Mouse (Mus musculus) G1E (cell line): Measurements from ENCODE around the gene Cx3cr1. TPM values are rescaled to one million over a fixed set of nuclear protein-coding genes. Genes with fewer than 3 reads are reported as not detected.
A peak's percentile ranks its signal among the peaks of the same experiment; 100 is the strongest.

ENCODE experiments used
- ATAC-seq: 2 replicates; pipeline ENCODE4 v1.8.0; 2016; ENCODE audit warnings: mild to moderate bottlenecking; ENCODE audit not compliant: insufficient number of reproducible peaks, poor library complexity, low FRiP score, severe bottlenecking; ENCODE audit errors: extremely low read depth
- DNase-seq: peaks from one replicate; pipeline ENCODE4 v3.0.0; 2012; ENCODE audit warnings: low spot score
- H3K27me3 ChIP-seq: 2 replicates; pipeline ENCODE4 v1.6.1; 2012; ENCODE audit warnings: mild to moderate bottlenecking, low read length, inconsistent platforms; ENCODE audit not compliant: insufficient read depth
- H3K36me3 ChIP-seq: replicated peaks from 2 replicates; pipeline ENCODE3; 2012; ENCODE audit warnings: mild to moderate bottlenecking, inconsistent platforms
- H3K4me1 ChIP-seq: 2 replicates; pipeline ENCODE4 v1.6.1; 2012; ENCODE audit warnings: low read depth, low read length, inconsistent platforms, mixed read lengths; ENCODE audit not compliant: insufficient read depth
- H3K4me3 ChIP-seq: 2 replicates; pipeline ENCODE4 v1.5.1; 2012; ENCODE audit warnings: low read depth, mild to moderate bottlenecking, inconsistent platforms, low read length, moderate library complexity, mixed read lengths
- H3K9me3 ChIP-seq: replicated peaks from 2 replicates; pipeline ENCODE4 v1.6.1; 2012; ENCODE audit warnings: inconsistent platforms
- CTCF ChIP-seq: IDR thresholded peaks from 2 replicates; pipeline ENCODE4 v1.5.1; 2012; ENCODE audit warnings: low read depth, low read length, inconsistent platforms, mixed read lengths
- GATA1 ChIP-seq: IDR thresholded peaks from 2 replicates; pipeline ENCODE4 v1.6.1; 2012; ENCODE audit warnings: borderline replicate concordance, low read length, inconsistent platforms, mixed read lengths
- GATA2 ChIP-seq: IDR thresholded peaks from 2 replicates; pipeline ENCODE4 v1.6.1; 2012; ENCODE audit warnings: low read depth, low read length, inconsistent platforms, borderline replicate concordance
- POLR2AphosphoS5 ChIP-seq: IDR thresholded peaks from 2 replicates; pipeline ENCODE4 v1.6.1; 2012; ENCODE audit warnings: low read depth, low read length, inconsistent platforms; ENCODE audit not compliant: insufficient replicate concordance
- TAL1 ChIP-seq: conservative IDR thresholded peaks from 2 replicates; pipeline ENCODE4 v1.6.1; 2012; ENCODE audit warnings: low read depth, low read length, inconsistent platforms, mixed read lengths
- polyA plus RNA-seq: library from polyadenylated mRNA; stranded (reverse); fragments of >175 nt; gene quantifications from 2 replicates; pipeline ENCODE4 v1.2.3, GENCODE M21; 2012
- total RNA-seq, 2 experiments: library from RNA; stranded (forward) in 1 of 2; stranded (reverse) in 1 of 2; fragments of 200-1000 nt in 1 of 2; fragments of >200 nt in 1 of 2; fragmentation: Nextera tagmentation in 1 of 2; gene quantifications; 2 replicates each; pipeline ENCODE4 v1.2.3; 2014 to 2017

Cx3cr1 gene
- total and polyA plus RNA-seq, 3 experiments: 0.22 TPM; not detected in 2

DNA sequence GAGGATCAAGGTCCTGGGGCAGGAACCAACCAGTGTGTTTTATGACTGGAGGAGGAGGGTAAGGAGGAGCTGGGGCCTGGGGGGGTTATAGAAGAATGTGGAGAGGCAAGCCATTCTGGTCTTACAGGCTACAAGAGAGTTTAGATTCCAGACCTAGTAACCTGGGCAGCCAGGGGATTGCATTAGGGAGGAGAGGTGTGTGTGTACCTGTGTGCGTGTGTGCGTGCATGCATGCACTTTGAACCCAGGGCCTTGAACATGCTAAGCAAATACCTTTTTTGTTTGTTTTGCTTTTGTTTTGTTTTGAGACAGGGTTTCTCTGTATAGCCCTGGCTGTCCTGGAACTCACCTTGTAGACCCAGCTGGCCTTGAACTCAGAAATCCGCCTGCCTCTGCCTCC, 59.8 kb downstream of the Cx3cr1 start:
- no peaks in the 10 kb centered on the region for H3K36me3 ChIP-seq
- TF ChIP-seq CTCF: no peak
- TF ChIP-seq POLR2AphosphoS5: no peak
- TF ChIP-seq TAL1: no peak
- no peak for TF ChIP-seq GATA2
- TF ChIP-seq GATA1: no peak
- ATAC-seq (no peak), DNase-seq (no peak)
- peaks cover 13% of the 10 kb centered on the region for H3K4me1 ChIP-seq
- H3K4me3 ChIP-seq: no peak overlapping the region
- H3K9me3 ChIP-seq: peaks cover 7% of the 10 kb centered on the region
- peaks cover 32% of the 10 kb centered on the region for H3K27me3 ChIP-seq

GRCm38 (mm10) chr9:120009226-120009841, 60.3 kb downstream of the Cx3cr1 start:
- TF ChIP-seq GATA2 (no peak), POLR2AphosphoS5 (no peak), CTCF (no peak), TAL1 (no peak), GATA1 (no peak)
- no peak for ATAC-seq
- no peaks in the 10 kb centered on the region for H3K36me3 ChIP-seq
- peaks cover 7% of the 10 kb centered on the region for H3K9me3 ChIP-seq
- no peak for DNase-seq
- peaks cover 27% of the 10 kb centered on the region for H3K27me3 ChIP-seq
- H3K4me1 ChIP-seq: peaks cover 13% of the 10 kb centered on the region
- no peak overlapping the region for H3K4me3 ChIP-seq

- DNase-seq: no peak
- Histone ChIP-seq H3K9me3 (peaks cover 7% of the 10 kb centered on the region), H3K4me1 (peaks cover 19% of the 10 kb centered on the region), H3K27me3 (peaks cover 19% of the 10 kb centered on the region), H3K4me3 (no peak overlapping the region), H3K36me3 (no peaks in the 10 kb centered on the region)
- no peak for ATAC-seq
- no peak for TF ChIP-seq GATA2
- no peak for TF ChIP-seq GATA1
- TF ChIP-seq TAL1: no peak
- TF ChIP-seq CTCF: no peak
- no peak for TF ChIP-seq POLR2AphosphoS5
Observed at GRCm38 (mm10) chr9:120007833-120008232, 61.8 kb downstream of the Cx3cr1 start.

DNA sequence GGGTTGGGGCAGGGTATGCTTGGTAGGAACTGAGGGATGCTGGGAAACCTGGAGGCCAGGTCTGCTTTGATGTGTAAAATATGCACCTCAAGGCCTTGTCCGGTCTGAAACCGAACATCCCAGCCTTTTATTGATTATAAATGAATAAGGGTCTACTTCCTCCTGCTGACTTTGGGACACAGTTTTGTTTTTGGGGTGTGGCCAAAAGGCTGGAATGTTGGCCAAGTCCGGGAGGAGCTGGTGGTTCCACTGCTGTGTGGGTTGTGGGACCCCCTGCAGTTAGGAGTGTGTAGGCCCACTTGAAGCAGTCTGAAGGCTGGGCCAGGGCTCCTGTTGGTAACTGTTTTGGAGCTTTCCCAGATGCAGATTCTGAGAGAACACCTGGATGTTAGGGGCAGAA, 63.7 kb downstream of the Cx3cr1 start:
- Histone ChIP-seq H3K4me1 (peaks cover 28% of the 10 kb centered on the region), H3K27me3 (peaks cover 14% of the 10 kb centered on the region), H3K9me3 (peaks cover 7% of the 10 kb centered on the region), H3K36me3 (no peaks in the 10 kb centered on the region), H3K4me3 (no peak overlapping the region)
- ATAC-seq (no peak), DNase-seq (no peak)
- TF ChIP-seq TAL1 (no peak), POLR2AphosphoS5 (no peak), GATA1 (no peak), GATA2 (no peak), CTCF (no peak)

- H3K4me1 ChIP-seq: peaks cover 38% of the 10 kb centered on the region
- ATAC-seq: no peak
- TF ChIP-seq GATA2: no peak
- no peak for TF ChIP-seq TAL1
- TF ChIP-seq CTCF: no peak
- TF ChIP-seq POLR2AphosphoS5: no peak
- no peak for TF ChIP-seq GATA1
- no peak overlapping the region for H3K4me3 ChIP-seq
- H3K27me3 ChIP-seq: peaks cover 28% of the 10 kb centered on the region
- peaks cover 7% of the 10 kb centered on the region for H3K9me3 ChIP-seq
- no peaks in the 10 kb centered on the region for H3K36me3 ChIP-seq
- no peak for DNase-seq
Observed at GRCm38 (mm10) chr9:120002893-120003292, 66.8 kb downstream of the Cx3cr1 start.

DNA sequence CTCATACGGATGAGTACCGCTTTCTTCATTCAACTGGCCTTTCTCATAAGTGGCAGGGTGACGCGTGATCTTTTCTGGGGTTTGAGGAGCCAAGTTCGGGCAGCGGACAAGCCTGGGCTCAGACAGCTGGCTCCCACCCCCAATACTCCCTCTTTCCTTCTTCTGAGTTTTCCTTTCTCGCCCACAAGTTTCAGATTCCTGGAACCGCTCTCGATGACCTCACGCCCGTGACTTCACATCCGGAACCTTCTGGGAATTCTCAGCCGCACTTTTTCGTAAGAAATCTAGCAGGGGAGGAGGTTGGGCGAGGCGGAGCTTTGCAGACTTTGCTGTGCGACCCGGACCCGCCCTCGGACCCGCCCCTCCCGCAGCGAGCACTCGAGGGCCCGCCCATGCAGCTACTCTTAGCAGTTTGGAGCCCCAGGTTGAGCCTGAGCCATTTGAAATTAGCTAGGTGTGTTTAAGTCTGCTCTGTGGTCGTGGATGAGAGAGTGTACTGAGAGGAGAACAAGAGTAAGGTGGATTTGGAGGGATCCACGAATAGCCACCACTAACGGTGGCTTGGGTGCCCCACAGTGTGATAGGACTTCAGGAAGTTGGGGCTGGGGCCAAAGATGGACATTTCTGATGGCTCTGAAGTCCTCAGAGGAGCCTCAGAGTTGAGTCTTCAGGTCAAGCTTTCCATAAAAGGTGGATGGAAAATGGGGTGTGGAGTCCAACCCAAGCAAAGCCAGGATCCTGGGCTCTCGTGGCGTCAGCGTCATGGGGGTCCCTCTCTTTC, 67.5 kb downstream of the Cx3cr1 start:
- DNase-seq (peak; percentile 87), ATAC-seq (peak; percentile 86)
- Histone ChIP-seq H3K4me1 (peaks cover 38% of the 10 kb centered on the region), H3K36me3 (no peaks in the 10 kb centered on the region), H3K27me3 (peaks cover 23% of the 10 kb centered on the region), H3K4me3 (peak overlapping the region; percentile 69), H3K9me3 (no peaks in the 10 kb centered on the region)
- no peak for TF ChIP-seq GATA1
- no peak for TF ChIP-seq TAL1
